Mouse (Mus musculus) MEL (cell line): ENCODE results near the gene 1700016K19Rik. TPM values are rescaled to one million over a fixed set of nuclear protein-coding genes. Genes with fewer than 3 reads are reported as not detected.
A peak's percentile ranks its signal among the peaks of the same experiment; 100 is the strongest.

Experiments
- DNase-seq: peaks from one replicate; pipeline ENCODE4 v3.0.0; 2011; ENCODE audit warnings: low read depth, low spot score
- H3K27ac ChIP-seq: 2 replicates; pipeline ENCODE4 v1.5.1; 2012; ENCODE audit warnings: low read depth, mild to moderate bottlenecking, control low read depth, low read length, moderate library complexity; ENCODE audit not compliant: control insufficient read depth
- H3K27me3 ChIP-seq, 2 experiments: fragments of 150-350 bp in 1 of 2; sonication (generic) in 1 of 2; 2 replicates each; pipeline ENCODE4 v1.6.1; 2012; ENCODE audit warnings: low read length in 2 of 2, mild to moderate bottlenecking in 2 of 2, improper control_type of control experiment in 1 of 2, moderate library complexity in 1 of 2; ENCODE audit not compliant: insufficient read depth in 2 of 2, control insufficient read depth in 1 of 2
- H3K36me3 ChIP-seq, 2 experiments: 2 replicates each; pipeline ENCODE4 v1.6.1; 2012 to 2014; ENCODE audit warnings: low read length in 2 of 2, improper control_type of control experiment in 1 of 2, inconsistent platforms in 1 of 2, mild to moderate bottlenecking in 1 of 2; ENCODE audit not compliant: insufficient read depth in 2 of 2, control insufficient read depth in 1 of 2
- H3K4me1 ChIP-seq, 2 experiments: fragments of 150-350 bp in 1 of 2; sonication (generic) in 1 of 2; 2 replicates each; pipeline ENCODE4 v1.6.1; 2012; ENCODE audit warnings: low read length in 2 of 2, improper control_type of control experiment in 1 of 2, mild to moderate bottlenecking in 1 of 2; ENCODE audit not compliant: insufficient read depth in 2 of 2, control insufficient read depth in 1 of 2
- H3K4me3 ChIP-seq, 2 experiments: fragments of 150-350 bp in 1 of 2; sonication (generic) in 1 of 2; 2 replicates each; pipeline ENCODE4 v1.5.1; 2012; ENCODE audit warnings: low read depth in 2 of 2, low read length in 2 of 2, mild to moderate bottlenecking in 2 of 2, moderate library complexity in 2 of 2, control low read depth in 1 of 2, improper control_type of control experiment in 1 of 2; ENCODE audit not compliant: control insufficient read depth in 1 of 2, insufficient read depth in 1 of 2
- H3K79me2 ChIP-seq: 2 replicates; pipeline ENCODE4 v1.6.1; 2012; ENCODE audit warnings: mild to moderate bottlenecking, low read length, moderate library complexity; ENCODE audit not compliant: control insufficient read depth, poor library complexity, insufficient read depth
- H3K9ac ChIP-seq: 2 replicates; pipeline ENCODE4 v1.6.1; 2012; ENCODE audit warnings: low read depth, mild to moderate bottlenecking, control low read depth, low read length, moderate library complexity; ENCODE audit not compliant: control insufficient read depth, poor library complexity, severe bottlenecking
- H3K9me3 ChIP-seq: fragments of 150-350 bp; sonication (generic); replicated peaks from 2 replicates; pipeline ENCODE4 v1.6.1; 2012; ENCODE audit warnings: mild to moderate bottlenecking, low read length, improper control_type of control experiment, moderate library complexity; ENCODE audit not compliant: insufficient read depth
- BHLHE40 ChIP-seq: IDR thresholded peaks from 2 replicates; pipeline ENCODE4 v1.6.1; 2012; ENCODE audit warnings: low read depth, mild to moderate bottlenecking, inconsistent platforms, low read length, improper control_type of control experiment, borderline replicate concordance
- CHD1 ChIP-seq: IDR thresholded peaks from 2 replicates; pipeline ENCODE4 v1.6.1; 2012; ENCODE audit warnings: low read depth, mild to moderate bottlenecking, inconsistent platforms, low read length, improper control_type of control experiment
- CHD2 ChIP-seq: IDR thresholded peaks from 2 replicates; pipeline ENCODE4 v1.6.1; 2011; ENCODE audit warnings: low read length, improper control_type of control experiment
- E2F4 ChIP-seq: IDR thresholded peaks from 2 replicates; pipeline ENCODE4 v1.6.1; 2011; ENCODE audit warnings: low read depth, low read length, improper control_type of control experiment, borderline replicate concordance
- ELF1 ChIP-seq: IDR thresholded peaks from 2 replicates; pipeline ENCODE4 v1.6.1; 2014; ENCODE audit warnings: low read depth, mild to moderate bottlenecking, inconsistent platforms, low read length, improper control_type of control experiment, moderate library complexity
- EP300 ChIP-seq, 2 experiments: IDR thresholded peaks; 2 replicates each; pipeline ENCODE4 v1.6.1; 2011; ENCODE audit warnings: improper control_type of control experiment in 2 of 2, low read length in 2 of 2, low read depth in 1 of 2, mild to moderate bottlenecking in 1 of 2
- ETS1 ChIP-seq: IDR thresholded peaks from 2 replicates; pipeline ENCODE4 v1.6.1; 2012; ENCODE audit warnings: low read depth, mild to moderate bottlenecking, inconsistent platforms, low read length, improper control_type of control experiment, moderate library complexity
- GATA1 ChIP-seq: IDR thresholded peaks from 2 replicates; pipeline ENCODE4 v1.6.1; 2011; ENCODE audit warnings: low read depth, low read length, improper control_type of control experiment
- HCFC1 ChIP-seq: IDR thresholded peaks from 2 replicates; pipeline ENCODE4 v1.6.1; 2012; ENCODE audit warnings: low read depth, mild to moderate bottlenecking, inconsistent platforms, low read length, improper control_type of control experiment, moderate library complexity
- JUND ChIP-seq: IDR thresholded peaks from 2 replicates; pipeline ENCODE4 v1.6.1; 2011; ENCODE audit warnings: low read depth, mild to moderate bottlenecking, improper control_type of control experiment, low read length
- MAX ChIP-seq: IDR thresholded peaks from 2 replicates; pipeline ENCODE4 v1.6.1; 2011; ENCODE audit warnings: low read length, improper control_type of control experiment
- MEF2A ChIP-seq: IDR thresholded peaks from 2 replicates; pipeline ENCODE4 v1.6.1; 2014; ENCODE audit warnings: low read depth, mild to moderate bottlenecking, inconsistent platforms, low read length, improper control_type of control experiment; ENCODE audit not compliant: poor library complexity, insufficient replicate concordance, severe bottlenecking; ENCODE audit errors: extremely low read depth
- MXI1 ChIP-seq: IDR thresholded peaks from 2 replicates; pipeline ENCODE4 v1.6.1; 2011; ENCODE audit warnings: mild to moderate bottlenecking, low read depth, low read length, improper control_type of control experiment
- MYB ChIP-seq: IDR thresholded peaks from 2 replicates; pipeline ENCODE4 v1.6.1; 2011; ENCODE audit warnings: mild to moderate bottlenecking, low read depth, low read length, improper control_type of control experiment
- MYC ChIP-seq: IDR thresholded peaks from 2 replicates; pipeline ENCODE4 v1.6.1; 2011; ENCODE audit warnings: low read depth, mild to moderate bottlenecking, low read length, improper control_type of control experiment, moderate library complexity
- NELFE ChIP-seq: IDR thresholded peaks from 2 replicates; pipeline ENCODE4 v1.6.1; 2011; ENCODE audit warnings: low read depth, low read length, improper control_type of control experiment
- RAD21 ChIP-seq: IDR thresholded peaks from 2 replicates; pipeline ENCODE4 v1.6.1; 2011; ENCODE audit warnings: mild to moderate bottlenecking, low read depth, low read length, improper control_type of control experiment
- RCOR1 ChIP-seq: IDR thresholded peaks from 2 replicates; pipeline ENCODE4 v1.6.1; 2012; ENCODE audit warnings: low read depth, mild to moderate bottlenecking, inconsistent platforms, low read length, improper control_type of control experiment
- SIN3A ChIP-seq: IDR thresholded peaks from 2 replicates; pipeline ENCODE4 v1.6.1; 2012; ENCODE audit warnings: low read length, improper control_type of control experiment, inconsistent platforms
- SMC3 ChIP-seq: IDR thresholded peaks from 2 replicates; pipeline ENCODE4 v1.6.1; 2011; ENCODE audit warnings: low read depth, low read length, improper control_type of control experiment
- TAL1 ChIP-seq: IDR thresholded peaks from 2 replicates; pipeline ENCODE4 v1.6.1; 2012; ENCODE audit warnings: mild to moderate bottlenecking, inconsistent platforms, low read length, moderate library complexity, mixed read lengths
- TBP ChIP-seq: IDR thresholded peaks from 2 replicates; pipeline ENCODE4 v1.8.0; 2011; ENCODE audit warnings: low read depth, low read length, improper control_type of control experiment
- TCF12 ChIP-seq: IDR thresholded peaks from 2 replicates; pipeline ENCODE4 v1.6.1; 2014; ENCODE audit warnings: low read depth, mild to moderate bottlenecking, inconsistent platforms, low read length, improper control_type of control experiment, moderate library complexity
- ZC3H11A ChIP-seq: IDR thresholded peaks from 2 replicates; pipeline ENCODE4 v1.6.1; 2012; ENCODE audit warnings: low read depth, mild to moderate bottlenecking, inconsistent platforms, low read length, improper control_type of control experiment
- ZMIZ1 ChIP-seq: IDR thresholded peaks from 2 replicates; pipeline ENCODE4 v1.6.1; 2012; ENCODE audit warnings: low read depth, mild to moderate bottlenecking, inconsistent platforms, low read length, improper control_type of control experiment, moderate library complexity
- ZNF384 ChIP-seq: IDR thresholded peaks from 2 replicates; pipeline ENCODE4 v1.6.1; 2012; ENCODE audit warnings: low read depth, mild to moderate bottlenecking, inconsistent platforms, low read length, improper control_type of control experiment
- polyA plus RNA-seq, 2 experiments: library from polyadenylated mRNA; stranded (reverse) in 1 of 2; unstranded in 1 of 2; fragments of >175 nt in 1 of 2; fragments of >200 nt in 1 of 2; gene quantifications; 2 replicates each; pipeline versions ENCODE4 v1.2.1 to v1.2.4; 2012; ENCODE audit warnings: low replicate concordance in 2 of 2, low read depth in 1 of 2; ENCODE audit not compliant: insufficient read length in 2 of 2, insufficient read depth in 1 of 2, missing spikeins in 1 of 2
- total RNA-seq: library from RNA; depleted of rRNA; stranded (reverse); fragments of 300-350 nt; gene quantifications from 2 replicates; pipeline ENCODE4 v1.2.3, GENCODE M21; 2012

1700016K19Rik gene
- total and polyA plus RNA-seq, 3 experiments: 0.25 TPM; not detected in 2

- H3K9me3 ChIP-seq: no peaks in the 10 kb centered on the region
- no peak for DNase-seq
- no peaks in the 10 kb centered on the region for H3K27me3 ChIP-seq
- no peaks in the 10 kb centered on the region for H3K79me2 ChIP-seq
- TF ChIP-seq MAX: peak; percentile 43; the same call in 1 of the 2 replicates
- TF ChIP-seq SMC3: no peak
- TF ChIP-seq TBP: no peak
- TF ChIP-seq CHD2: no peak
- TF ChIP-seq MYB: no peak
- TF ChIP-seq GATA1: peak; percentile 33; the same call in 1 of the 2 replicates
- no peak for TF ChIP-seq MXI1
- TF ChIP-seq ZC3H11A: no peak
- TF ChIP-seq ELF1: no peak
- TF ChIP-seq TCF12: no peak
- no peak overlapping the region for H3K9ac ChIP-seq
- no peak overlapping the region for H3K27ac ChIP-seq
- H3K4me3 ChIP-seq: no peak overlapping the region
- H3K4me1 ChIP-seq: peaks cover 6 to 26% of the 10 kb centered on the region in 2 experiments
- peaks cover 0 to 13% of the 10 kb centered on the region in 2 experiments; a peak in 2 of 4 replicates for H3K36me3 ChIP-seq
These were observed 9.4 kb downstream of the 1700016K19Rik start for GRCm38 (mm10) chr11:76009101-76009500.

GRCm38 (mm10) chr11:76010838-76011624, 11.3 kb downstream of the 1700016K19Rik start:
- H3K9ac ChIP-seq: no peak overlapping the region
- peaks cover 0 to 14% of the 10 kb centered on the region in 2 experiments; a peak in 2 of 4 replicates for H3K36me3 ChIP-seq
- no peaks in the 10 kb centered on the region for H3K9me3 ChIP-seq
- DNase-seq: peak; percentile 91
- no peaks in the 10 kb centered on the region for H3K79me2 ChIP-seq
- H3K27me3 ChIP-seq: no peaks in the 10 kb centered on the region
- H3K4me1 ChIP-seq: peaks cover 6 to 34% of the 10 kb centered on the region in 2 experiments
- H3K4me3 ChIP-seq: 0 out of 4 replicates have a peak overlapping the region, but pooled peaks of 1 of the 2 experiments have one; percentile 2
- peak overlapping the region; percentile 64 for H3K27ac ChIP-seq
- TF ChIP-seq RAD21 (no peak), JUND (0 out of 2 replicates have a peak, but pooled peaks have one; percentile 7), E2F4 (no peak), ZMIZ1 (no peak), SIN3A (peak; percentile 56), NELFE (no peak), MYC (0 out of 2 replicates have a peak, but pooled peaks have one; percentile 31), ETS1 (peak; percentile 40; the same call in 1 of the 2 replicates), TCF12 (peak; percentile 71), BHLHE40 (0 out of 2 replicates have a peak, but pooled peaks have one; percentile 13), MAX (no peak), ELF1 (peak; percentile 39; the same call in 1 of the 2 replicates), RCOR1 (peak; percentile 71), HCFC1 (0 out of 2 replicates have a peak, but pooled peaks have one; percentile 11), TAL1 (no peak), ZNF384 (no peak), MEF2A (no peak), CHD1 (no peak), TBP (peak; percentile 64; the same call in 1 of the 2 replicates), EP300 (IDR thresholded peaks at IDR 0.05; ENCODE audit: low read depth in 1 of 2, low read length in 2 of 2) (peak; percentile 71 to 86), GATA1 (peak; percentile 80)
